Mouse (Mus musculus) kidney, postnatal 0 days (tissue): ENCODE measurements around the gene Gpcpd1. TPM values are rescaled to one million over a fixed set of nuclear protein-coding genes. Genes with fewer than 3 reads are reported as not detected.

ENCODE experiments used
- ATAC-seq: fragments of 200-750 bp; cut with Nextera tagmentation; replicated peaks from 2 replicates; pipeline ENCODE4 v1.8.0; 2017; ENCODE audit warnings: low read depth, moderate number of reproducible peaks, moderate TSS enrichment, moderate library complexity; ENCODE audit not compliant: low FRiP score
- DNase-seq: peaks from one replicate; pipeline ENCODE4 v3.0.0-alpha.2; 2016; ENCODE audit warnings: low spot score
- H3K27ac ChIP-seq: fragments of 300-500 bp; sonication (generic); 2 replicates; pipeline ENCODE4 v1.5.1; 2014; ENCODE audit warnings: mild to moderate bottlenecking
- H3K27me3 ChIP-seq: fragments of 300-500 bp; sonication (generic); 2 replicates; pipeline ENCODE4 v1.6.1; 2014; ENCODE audit warnings: low read length, mixed read lengths; ENCODE audit not compliant: insufficient read depth
- H3K36me3 ChIP-seq: fragments of 300-500 bp; sonication (generic); 2 replicates; pipeline ENCODE4 v1.6.1; 2014; ENCODE audit warnings: low read length, mixed read lengths; ENCODE audit not compliant: insufficient read depth
- H3K4me1 ChIP-seq: fragments of 300-500 bp; sonication (generic); replicated peaks from 2 replicates; pipeline ENCODE4 v1.6.1; 2014; ENCODE audit warnings: antibody characterized with exemption, low read length, mixed read lengths; ENCODE audit not compliant: insufficient read depth
- H3K4me2 ChIP-seq: fragments of 300-500 bp; sonication (generic); 2 replicates; pipeline ENCODE4 v1.6.1; 2014; ENCODE audit warnings: mild to moderate bottlenecking, low read length, moderate library complexity, mixed read lengths
- H3K4me3 ChIP-seq: fragments of 300-500 bp; sonication (generic); replicated peaks from 2 replicates; pipeline ENCODE4 v1.5.1; 2014; ENCODE audit warnings: low read depth, low read length
- H3K9ac ChIP-seq: fragments of 300-500 bp; sonication (generic); 2 replicates; pipeline ENCODE4 v1.6.1; 2014; ENCODE audit warnings: low read depth, low read length
- H3K9me3 ChIP-seq: fragments of 300-500 bp; sonication (generic); replicated peaks from 2 replicates; pipeline ENCODE4 v1.6.1; 2016; ENCODE audit warnings: low read length, inconsistent platforms, mixed read lengths
- CTCF ChIP-seq: IDR thresholded peaks from 2 replicates; pipeline ENCODE4 v1.5.1; 2016; ENCODE audit warnings: antibody characterized with exemption, low read depth, mild to moderate bottlenecking, moderate library complexity
- WGBS: fragments of 180-500 bp; shearing (Covaris S2); extraction: QIAGEN DNeasy Blood & Tissue Kit; methylation state at CpG from one replicate; pipeline ENCODE4 v1.1.7; 2014; 5-methylcytosine and 5-hydroxymethylcytosine counted together
- polyA plus RNA-seq: library from polyadenylated mRNA; unstranded; fragments of >200 nt; fragmentation: Nextera tagmentation; extraction: Ambion mirVana; gene quantifications from 2 replicates; pipeline ENCODE4 v1.2.1, GENCODE M21; 2015

The Gpcpd1 gene
- polyA plus RNA-seq, 1 experiment from 2014 or later, result 34.3 TPM

GRCm38 (mm10) chr2:132516130-132517030, 71.1 kb downstream of the Gpcpd1 start:
- Histone ChIP-seq H3K4me3 (no peak overlapping the region), H3K9me3 (no peaks in the 10 kb centered on the region), H3K36me3 (no peaks in the 10 kb centered on the region), H3K9ac (no peak overlapping the region), H3K27ac (no peak overlapping the region), H3K4me1 (no peaks in the 10 kb centered on the region), H3K4me2 (no peak overlapping the region), H3K27me3 (no peaks in the 10 kb centered on the region)
- ATAC-seq, result 0 out of 2 replicates have a peak, but pooled peaks have one; percentile 37
- 30% methylated on average over 16 of the region's 16 CpGs for WGBS
- DNase-seq, result peak; percentile 88
- peak; percentile 91 for TF ChIP-seq CTCF

- DNase-seq (no peak), ATAC-seq (no peak)
- no peak for TF ChIP-seq CTCF
- Histone ChIP-seq H3K9me3 (no peaks in the 10 kb centered on the region), H3K4me3 (no peak overlapping the region), H3K27me3 (no peaks in the 10 kb centered on the region), H3K4me1 (no peaks in the 10 kb centered on the region), H3K27ac (no peak overlapping the region), H3K36me3 (no peaks in the 10 kb centered on the region), H3K4me2 (no peak overlapping the region), H3K9ac (no peak overlapping the region)
- 84% methylated on average over 13 of the region's 13 CpGs for WGBS
Observed at GRCm38 (mm10) chr2:132515607-132516006, 71.9 kb downstream of the Gpcpd1 start.

- WGBS, result 80% methylated on average over 14 of the region's 14 CpGs
Observed at GRCm38 (mm10) chr2:132515076-132515475, 72.5 kb downstream of the Gpcpd1 start.

GRCm38 (mm10) chr2:132514353-132514752, 73.2 kb downstream of the Gpcpd1 start:
- no peak for TF ChIP-seq CTCF
- Histone ChIP-seq H3K4me3 (no peak overlapping the region), H3K36me3 (no peaks in the 10 kb centered on the region), H3K9ac (no peak overlapping the region), H3K27me3 (no peaks in the 10 kb centered on the region), H3K27ac (no peak overlapping the region), H3K4me1 (no peaks in the 10 kb centered on the region), H3K4me2 (no peak overlapping the region), H3K9me3 (no peaks in the 10 kb centered on the region)
- ATAC-seq (no peak), DNase-seq (no peak)
- 48% methylated on average over 6 of the region's 6 CpGs for WGBS

More at GRCm38 (mm10) chr2:132515076-132515475, 72.5 kb downstream of the Gpcpd1 start:
- Histone ChIP-seq H3K36me3 (no peaks in the 10 kb centered on the region), H3K9ac (no peak overlapping the region), H3K27ac (no peak overlapping the region), H3K4me2 (no peak overlapping the region), H3K4me1 (no peaks in the 10 kb centered on the region), H3K9me3 (no peaks in the 10 kb centered on the region), H3K4me3 (no peak overlapping the region), H3K27me3 (no peaks in the 10 kb centered on the region)
- no peak for DNase-seq
- TF ChIP-seq CTCF, result no peak
- ATAC-seq, result no peak

GRCm38 (mm10) chr2:132513371-132514181, 74.0 kb downstream of the Gpcpd1 start:
- WGBS, result 74% methylated on average over 12 of the region's 12 CpGs
- no peak for TF ChIP-seq CTCF
- Histone ChIP-seq H3K4me1 (no peaks in the 10 kb centered on the region), H3K4me2 (no peak overlapping the region), H3K27ac (no peak overlapping the region), H3K9ac (no peak overlapping the region), H3K36me3 (no peaks in the 10 kb centered on the region), H3K27me3 (no peaks in the 10 kb centered on the region), H3K9me3 (no peaks in the 10 kb centered on the region), H3K4me3 (no peak overlapping the region)
- ATAC-seq, result no peak
- no peak for DNase-seq

GRCm38 (mm10) chr2:132512977-132513351, 74.6 kb downstream of the Gpcpd1 start:
- Histone ChIP-seq H3K4me1 (no peaks in the 10 kb centered on the region), H3K27me3 (no peaks in the 10 kb centered on the region), H3K27ac (no peak overlapping the region), H3K4me3 (no peak overlapping the region), H3K4me2 (no peak overlapping the region), H3K36me3 (no peaks in the 10 kb centered on the region), H3K9ac (no peak overlapping the region), H3K9me3 (no peaks in the 10 kb centered on the region)
- ATAC-seq (no peak), DNase-seq (no peak)
- no peak for TF ChIP-seq CTCF
- WGBS, result 74% methylated on average over 11 of the region's 11 CpGs
